Mouse (Mus musculus) ES-E14 (cell line): ENCODE results near the gene Gm27029. TPM values are rescaled to one million over a fixed set of nuclear protein-coding genes. Genes with fewer than 3 reads are reported as not detected.
"Not testable (repeated sequence)": the region's sequence is repeated elsewhere in the genome, so short reads cannot be mapped to it uniquely, and the experiment has no call there.

ENCODE experiments used
- DNase-seq: peaks from one replicate; pipeline ENCODE4 v3.0.0-alpha.2; 2013; ENCODE audit warnings: low read depth, low spot score
- H3K27ac ChIP-seq: 2 replicates; pipeline ENCODE4 v1.5.1; 2012; ENCODE audit warnings: low read depth, mild to moderate bottlenecking, low read length, moderate library complexity, mixed read lengths; ENCODE audit not compliant: poor library complexity, insufficient read depth, severe bottlenecking
- H3K36me3 ChIP-seq: 2 replicates; pipeline ENCODE4 v1.6.1; 2012; ENCODE audit warnings: mild to moderate bottlenecking, low read length, moderate library complexity, mixed read lengths; ENCODE audit not compliant: control insufficient read depth, poor library complexity, insufficient read depth, severe bottlenecking
- H3K4me1 ChIP-seq, 2 experiments: fragments of 150-350 bp in 1 of 2; sonication (generic) in 1 of 2; 2 replicates each; pipeline ENCODE4 v1.6.1; 2012; ENCODE audit warnings: low read length in 2 of 2, mild to moderate bottlenecking in 1 of 2, mixed read lengths in 1 of 2; ENCODE audit not compliant: control insufficient read depth in 2 of 2, insufficient read depth in 2 of 2, poor library complexity in 1 of 2
- H3K4me3 ChIP-seq, 2 experiments: fragments of 150-350 bp in 1 of 2; sonication (generic) in 1 of 2; 2 replicates each; pipeline ENCODE4 v1.5.1; 2012; ENCODE audit warnings: low read length in 2 of 2, low read depth in 1 of 2, mild to moderate bottlenecking in 1 of 2, mixed read lengths in 1 of 2; ENCODE audit not compliant: insufficient read depth in 1 of 2, poor library complexity in 1 of 2, severe bottlenecking in 1 of 2
- H3K9ac ChIP-seq: 2 replicates; pipeline ENCODE4 v1.6.1; 2012; ENCODE audit warnings: low read depth, mild to moderate bottlenecking, low read length, mixed read lengths; ENCODE audit not compliant: poor library complexity, insufficient read depth, severe bottlenecking
- H3K9me3 ChIP-seq: fragments of 150-350 bp; sonication (generic); 2 replicates; pipeline ENCODE4 v1.6.1; 2012; ENCODE audit warnings: low read depth, mild to moderate bottlenecking, low read length; ENCODE audit not compliant: control insufficient read depth, insufficient read depth
- CHD2 ChIP-seq: IDR thresholded peaks from 2 replicates; pipeline ENCODE4 v1.6.1; 2014; ENCODE audit warnings: mild to moderate bottlenecking, low read depth, low read length, inconsistent platforms
- HCFC1 ChIP-seq: IDR thresholded peaks from 2 replicates; pipeline ENCODE4 v1.6.1; 2012; ENCODE audit warnings: low read length, inconsistent platforms, borderline replicate concordance; ENCODE audit not compliant: insufficient read depth
- MAFK ChIP-seq: IDR thresholded peaks from 2 replicates; pipeline ENCODE4 v1.6.1; 2014; ENCODE audit warnings: mild to moderate bottlenecking, low read depth, low read length, inconsistent platforms; ENCODE audit not compliant: insufficient read depth
- ZC3H11A ChIP-seq: IDR thresholded peaks from 2 replicates; pipeline ENCODE4 v1.6.1; 2012; ENCODE audit warnings: low read depth, mild to moderate bottlenecking, inconsistent platforms, low read length, borderline replicate concordance
- ZNF384 ChIP-seq: IDR thresholded peaks from 2 replicates; pipeline ENCODE4 v1.6.1; 2012; ENCODE audit warnings: low read depth, low read length, inconsistent platforms
- in situ Hi-C, 2 experiments: fragments of 600-800 bp; cut with MboI; formaldehyde crosslinking; loops; one replicate each; pipeline ENCODE4 v1.15.1; 2025; ENCODE audit warnings: low sequenced_read_pairs in 2 of 2, inconsistent platforms in 1 of 2; ENCODE audit not compliant: unreplicated experiment in 2 of 2
- total RNA-seq: library from RNA; depleted of rRNA; stranded (reverse); fragments of 300-350 nt; gene quantifications from 2 replicates; pipeline ENCODE4 v1.2.3, GENCODE M21; 2012

Gm27029 gene
- total RNA-seq, 1 experiment = 5.4 TPM

DNA sequence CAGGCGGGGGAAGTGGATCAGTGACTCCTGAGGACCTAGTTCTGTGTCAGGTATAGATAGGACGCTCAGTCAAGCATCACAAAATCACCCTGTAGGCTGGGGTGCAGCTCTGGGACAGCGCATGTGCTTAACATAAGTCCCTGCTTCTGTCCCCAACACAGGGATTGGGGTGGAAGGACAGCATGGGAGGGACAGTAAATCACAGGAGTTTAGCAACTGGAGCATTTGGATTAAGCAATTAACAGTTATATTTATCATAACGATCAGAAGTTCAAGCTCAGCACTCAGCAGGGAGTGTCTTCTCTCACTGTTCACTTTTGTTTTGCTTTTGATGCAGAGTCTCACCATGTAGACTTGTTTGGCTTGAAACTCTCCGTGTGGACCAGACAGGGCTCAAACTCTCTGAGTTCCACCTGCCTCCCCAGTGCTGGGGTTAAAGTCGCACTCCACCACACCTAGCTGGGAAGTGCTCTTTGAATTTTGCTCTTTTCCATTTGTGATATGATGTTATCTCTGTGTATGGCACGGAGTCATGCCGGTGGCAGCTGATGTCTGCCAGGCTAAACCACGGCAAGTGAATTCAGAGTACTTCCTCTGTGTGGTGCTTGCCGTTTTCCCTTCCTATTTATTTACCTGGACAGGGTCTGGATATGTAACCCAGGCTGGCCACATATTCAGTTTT lies 27.6 kb upstream of the Gm27029 start:
- Histone ChIP-seq H3K27ac (peak overlapping the region; percentile 15; the same call in 1 of the 2 replicates), H3K9ac (no peak overlapping the region; the same call in 1 of the 2 replicates), H3K4me3 (no peak overlapping the region), H3K9me3 (no peaks in the 10 kb centered on the region), H3K36me3 (no peaks in the 10 kb centered on the region), H3K4me1 (peaks cover 6 to 8% of the 10 kb centered on the region in 2 experiments; a peak in 3 of 4 replicates)
- in situ Hi-C loops = no loop called here
- TF ChIP-seq ZNF384 = no peak
- TF ChIP-seq HCFC1 = no peak
- no peak for TF ChIP-seq MAFK
- no peak for TF ChIP-seq ZC3H11A
- TF ChIP-seq CHD2 = no peak
- no peak for DNase-seq

DNA sequence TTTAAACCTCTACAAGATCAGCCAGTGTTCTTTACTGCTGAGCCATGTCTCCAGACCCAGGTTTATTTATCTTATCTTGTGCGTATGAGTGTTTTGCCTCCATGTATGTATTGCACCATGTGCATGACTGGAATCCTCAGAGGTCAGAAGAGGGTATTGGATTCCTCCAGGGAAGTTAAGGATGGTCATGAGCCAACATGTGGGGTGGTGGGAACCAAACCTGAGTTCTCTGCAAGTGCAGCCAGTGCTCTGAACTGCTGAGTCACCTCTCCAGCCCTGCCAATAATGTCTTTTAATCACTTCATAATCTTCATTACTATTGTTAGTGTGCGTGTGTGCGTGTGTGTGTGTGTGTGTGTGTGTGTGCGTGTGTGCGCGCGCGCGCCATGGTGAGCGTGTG lies 26.9 kb upstream of the Gm27029 start:
- no peak overlapping the region; the same call in 1 of the 2 replicates for H3K9ac ChIP-seq
- no peak overlapping the region for H3K27ac ChIP-seq
- H3K4me1 ChIP-seq = peaks cover 6 to 8% of the 10 kb centered on the region in 2 experiments; a peak in 3 of 4 replicates
- no peaks in the 10 kb centered on the region for H3K36me3 ChIP-seq
- no peak overlapping the region for H3K4me3 ChIP-seq
- no peaks in the 10 kb centered on the region for H3K9me3 ChIP-seq
- DNase-seq = no peak
- no peak for TF ChIP-seq HCFC1
- TF ChIP-seq ZC3H11A = no peak
- TF ChIP-seq MAFK = 0 out of 2 replicates have a peak, but pooled peaks have one; percentile 45
- TF ChIP-seq ZNF384 = no peak
- TF ChIP-seq CHD2 = no peak
- in situ Hi-C loops = no loop called here

GRCm38 (mm10) chr11:101450394-101450793 lies 25.8 kb upstream of the Gm27029 start:
- in situ Hi-C loops = no loop called here
- Histone ChIP-seq H3K4me3 (no peak overlapping the region), H3K36me3 (peaks cover 2% of the 10 kb centered on the region; the same call in 1 of the 2 replicates), H3K9me3 (no peaks in the 10 kb centered on the region), H3K9ac (no peak overlapping the region), H3K27ac (no peak overlapping the region), H3K4me1 (peaks cover 6 to 8% of the 10 kb centered on the region in 2 experiments; a peak in 3 of 4 replicates)
- TF ChIP-seq ZC3H11A (peak; percentile 26; the same call in 1 of the 2 replicates), CHD2 (no peak)
- DNase-seq = no peak

- in situ Hi-C loops, H3K36me3 ChIP-seq, H3K27ac ChIP-seq, DNase-seq, H3K9me3 ChIP-seq, H3K4me1 ChIP-seq, H3K9ac ChIP-seq, H3K4me3 ChIP-seq: not testable (repeated sequence)
Measured at GRCm38 (mm10) chr11:101449596-101449995, 25.0 kb upstream of the Gm27029 start.

DNA sequence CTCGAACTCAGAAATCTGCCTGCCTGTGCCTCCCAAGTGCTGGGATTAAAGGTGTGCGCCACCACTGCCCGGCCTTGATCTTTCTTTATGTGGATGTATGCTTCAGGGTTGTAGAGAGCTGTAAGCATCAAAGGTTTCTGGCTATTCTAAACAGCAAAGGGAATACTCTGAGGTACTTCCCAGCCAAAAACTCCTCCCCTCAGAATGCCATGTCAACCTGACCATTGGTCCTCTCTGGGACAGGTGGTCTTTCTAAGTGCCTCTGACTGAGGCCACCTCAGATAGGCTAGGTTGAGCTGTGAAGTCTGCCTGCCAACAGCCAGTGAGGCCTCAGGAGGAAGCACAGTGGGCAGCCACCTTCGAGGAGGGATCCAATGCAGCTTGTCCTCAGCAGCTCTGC lies 24.3 kb upstream of the Gm27029 start:
- DNase-seq = no peak
- H3K36me3 ChIP-seq = peaks cover 15% of the 10 kb centered on the region
- H3K9me3 ChIP-seq = no peaks in the 10 kb centered on the region
- H3K4me3 ChIP-seq = no peak overlapping the region
- in situ Hi-C loops = no loop called here
- no peak overlapping the region for H3K27ac ChIP-seq
- H3K9ac ChIP-seq = no peak overlapping the region; the same call in 1 of the 2 replicates
- H3K4me1 ChIP-seq = peaks cover 6 to 13% of the 10 kb centered on the region in 2 experiments; a peak in 3 of 4 replicates
- TF ChIP-seq HCFC1 (no peak), MAFK (no peak), ZNF384 (no peak), CHD2 (no peak), ZC3H11A (no peak)
